ENCODE assay signal across 23 mouse cellular contexts in genomic region chr11:8587941-8588340, GRCm38 (mm10).
DNase-seq lines count a peak whose midpoint lies in the region; ATAC-seq and TF ChIP-seq lines count a peak whose summit lies in the region.
"Had no signal": no experiment of that assay in that cellular context is flagged by ENCODE, and none has a peak within 500 bp of the region (broad histone marks: within the 10 kb centered on the region; RNA-seq: fewer than 3 reads in every experiment).

No protein-coding gene starts in this region.

- H3K4me1 ChIP-seq in embryonic facial prominence, embryonic 12.5 days = peaks cover 14% of the 10 kb centered on the region
- peaks cover 47% of the 10 kb centered on the region for H3K4me1 ChIP-seq in embryonic facial prominence, embryonic 10.5 days
- peaks cover 62% of the 10 kb centered on the region for H3K4me1 ChIP-seq in lung, embryonic 15.5 days
- peaks cover 31 to 43% of the 10 kb centered on the region in 2 experiments for H3K4me1 ChIP-seq in ES-E14 (ENCODE audit: control insufficient read depth in 2 of 2, insufficient read depth in 2 of 2, low read length in 2 of 2, poor library complexity in 1 of 2)
- H3K4me1 ChIP-seq in hindbrain, embryonic 10.5 days (replicated peaks) = peaks cover 38% of the 10 kb centered on the region

- 86% methylated on average over 3 of the region's 3 CpGs for WGBS in embryonic facial prominence, embryonic 12.5 days
- WGBS in embryonic facial prominence, embryonic 10.5 days = 87% methylated on average over 3 of the region's 3 CpGs
- WGBS in lung, embryonic 15.5 days = 91% methylated on average over 3 of the region's 3 CpGs
- WGBS in hindbrain, embryonic 10.5 days = 89% methylated on average over 3 of the region's 3 CpGs

- H3K36me3 ChIP-seq in embryonic facial prominence, embryonic 12.5 days = peaks cover 14% of the 10 kb centered on the region
- peaks cover 41% of the 10 kb centered on the region for H3K36me3 ChIP-seq in embryonic facial prominence, embryonic 10.5 days (replicated peaks)
- no peaks in the 10 kb centered on the region for H3K36me3 ChIP-seq in lung, embryonic 15.5 days
- peaks cover 18% of the 10 kb centered on the region; the same call in 1 of the 2 replicates for H3K36me3 ChIP-seq in ES-E14 (ENCODE audit: control insufficient read depth, insufficient read depth, low read length, poor library complexity, severe bottlenecking)
- H3K36me3 ChIP-seq in hindbrain, embryonic 10.5 days = no peaks in the 10 kb centered on the region
- H3K36me3 ChIP-seq: embryonic facial prominence, embryonic 15.5 days; forebrain, embryonic 15.5 days; heart, embryonic 15.5 days; intestine, embryonic 15.5 days had no signal

- ATAC-seq in embryonic facial prominence, embryonic 12.5 days (ENCODE audit: insufficient number of reproducible peaks, insufficient read depth, low FRiP score, low TSS enrichment) = no peak
- ATAC-seq in lung, embryonic 15.5 days (ENCODE audit: borderline replicate concordance, extremely low read depth, low FRiP score, low TSS enrichment) = no peak
- ATAC-seq: CD4-positive, CD25-positive, alpha-beta regulatory T cell, adult 4 months; intestine, embryonic 15.5 days had no signal

- in situ Hi-C loops in ES-E14 (cut with MboI; ENCODE audit: low sequenced_read_pairs in 2 of 2, unreplicated experiment in 2 of 2) = no loop called here

- no peak overlapping the region for H3K9ac ChIP-seq in embryonic facial prominence, embryonic 12.5 days
- H3K9ac ChIP-seq in lung, embryonic 15.5 days = no peak overlapping the region
- H3K9ac ChIP-seq in ES-E14 (ENCODE audit: insufficient read depth, low read depth, low read length, poor library complexity, severe bottlenecking) = peak overlapping the region; percentile 30; the same call in 1 of the 2 replicates
- H3K9ac ChIP-seq: embryonic facial prominence, embryonic 15.5 days; forebrain, embryonic 15.5 days; heart, embryonic 15.5 days; hindbrain, embryonic 14.5 days; intestine, embryonic 15.5 days had no signal

- no peak overlapping the region for H3K4me3 ChIP-seq in embryonic facial prominence, embryonic 12.5 days
- no peak overlapping the region for H3K4me3 ChIP-seq in embryonic facial prominence, embryonic 10.5 days
- H3K4me3 ChIP-seq in lung, embryonic 15.5 days = no peak overlapping the region
- H3K4me3 ChIP-seq in ES-E14 (ENCODE audit: insufficient read depth in 1 of 2, low read depth in 1 of 2, low read length in 2 of 2, poor library complexity in 1 of 2, severe bottlenecking in 1 of 2) = no peak overlapping the region
- H3K4me3 ChIP-seq in hindbrain, embryonic 10.5 days = no peak overlapping the region
- H3K4me3 ChIP-seq: embryonic facial prominence, embryonic 15.5 days; erythroblast, embryonic 14.5 days; forebrain, embryonic 15.5 days; heart, adult 2 months; heart, embryonic 15.5 days; intestine, embryonic 15.5 days had no signal

- H3K27ac ChIP-seq in embryonic facial prominence, embryonic 12.5 days = 0 out of 2 replicates have a peak overlapping the region, but pooled peaks have one; percentile 12
- no peak overlapping the region for H3K27ac ChIP-seq in embryonic facial prominence, embryonic 10.5 days (replicated peaks)
- peak overlapping the region; percentile 4; the same call in 1 of the 2 replicates for H3K27ac ChIP-seq in lung, embryonic 15.5 days
- peak overlapping the region; percentile 90 for H3K27ac ChIP-seq in ES-E14 (ENCODE audit: insufficient read depth, low read depth, low read length, poor library complexity, severe bottlenecking)
- no peak overlapping the region for H3K27ac ChIP-seq in hindbrain, embryonic 10.5 days
- H3K27ac ChIP-seq: embryonic facial prominence, embryonic 15.5 days; forebrain, embryonic 15.5 days; heart, adult 2 months; heart, embryonic 15.5 days; hindbrain, embryonic 14.5 days had no signal

- DNase-seq in embryonic facial prominence, embryonic 10.5 days (ENCODE audit: low spot score) = no peak
- no peak for DNase-seq in lung, postnatal 25 days (ENCODE audit: low spot score)
- DNase-seq in ES-E14 (ENCODE audit: low read depth, low spot score) = no peak
- no peak for DNase-seq in cerebellum, postnatal 25 days
- no peak for DNase-seq in hindbrain, embryonic 10.5 days (ENCODE audit: low spot score)
- DNase-seq: adrenal gland, adult 2 months; adrenal gland, postnatal 25 days; B cell, adult 2 months; cerebellum, adult 2 months; cerebellum, postnatal 14 days; gastrocnemius, postnatal 10 days; heart, adult 2 months; heart, postnatal 14 days had no signal

- no peaks in the 10 kb centered on the region for H3K27me3 ChIP-seq in embryonic facial prominence, embryonic 12.5 days
- H3K27me3 ChIP-seq in embryonic facial prominence, embryonic 10.5 days (replicated peaks; ENCODE audit: low read depth, poor library complexity, severe bottlenecking) = no peaks in the 10 kb centered on the region
- no peaks in the 10 kb centered on the region for H3K27me3 ChIP-seq in lung, embryonic 15.5 days
- H3K27me3 ChIP-seq in hindbrain, embryonic 10.5 days (ENCODE audit: insufficient read depth, poor library complexity, severe bottlenecking) = no peaks in the 10 kb centered on the region
- H3K27me3 ChIP-seq: embryonic facial prominence, embryonic 15.5 days; forebrain, embryonic 15.5 days; heart, embryonic 15.5 days; intestine, embryonic 15.5 days had no signal

- no peaks in the 10 kb centered on the region for H3K9me3 ChIP-seq in embryonic facial prominence, embryonic 12.5 days
- no peaks in the 10 kb centered on the region for H3K9me3 ChIP-seq in embryonic facial prominence, embryonic 10.5 days
- H3K9me3 ChIP-seq in lung, embryonic 15.5 days = no peaks in the 10 kb centered on the region
- H3K9me3 ChIP-seq in ES-E14 (ENCODE audit: control insufficient read depth, insufficient read depth, low read depth, low read length) = no peaks in the 10 kb centered on the region
- no peaks in the 10 kb centered on the region for H3K9me3 ChIP-seq in hindbrain, embryonic 10.5 days
- H3K9me3 ChIP-seq: embryonic facial prominence, embryonic 15.5 days; forebrain, embryonic 15.5 days; heart, embryonic 15.5 days; intestine, embryonic 15.5 days had no signal

- no peak overlapping the region for H3K4me2 ChIP-seq in embryonic facial prominence, embryonic 12.5 days (replicated peaks)
- H3K4me2 ChIP-seq in lung, embryonic 15.5 days = no peak overlapping the region
- H3K4me2 ChIP-seq: embryonic facial prominence, embryonic 15.5 days; forebrain, embryonic 15.5 days; heart, embryonic 11.5 days; heart, embryonic 15.5 days; hindbrain, embryonic 14.5 days; intestine, embryonic 15.5 days had no signal

TF ChIP-seq in ES-E14, 5 proteins besides CTCF, POLR2A, EP300 and RAD21:
- TF ChIP-seq ZC3H11A (IDR thresholded peaks at IDR 0.05; ENCODE audit: borderline replicate concordance, low read depth, low read length) = no peak
- no peak for TF ChIP-seq ZNF384 (IDR thresholded peaks at IDR 0.05; ENCODE audit: low read depth, low read length)
- no peak for TF ChIP-seq MAFK (IDR thresholded peaks at IDR 0.05; ENCODE audit: insufficient read depth, low read depth, low read length)
- TF ChIP-seq HCFC1 (IDR thresholded peaks at IDR 0.05; ENCODE audit: borderline replicate concordance, insufficient read depth, low read length) = no peak
- no peak for TF ChIP-seq CHD2 (IDR thresholded peaks at IDR 0.05; ENCODE audit: low read depth, low read length)

Comparison
In these comparisons a context has a peak if more than half of its experiments do, and no peak if none do; other contexts are left out.
1. H3K27ac ChIP-seq: peak in embryonic facial prominence, embryonic 12.5 days (single experiment), lung, embryonic 15.5 days (single experiment) and ES-E14 (single experiment); none in embryonic facial prominence, embryonic 10.5 days (single experiment) and hindbrain, embryonic 10.5 days (single experiment).